19 mouse cellular contexts compared by ENCODE assay signal in genomic region chr5:16700546-16700945, GRCm38 (mm10).
DNase-seq lines count a peak whose midpoint lies in the region; ATAC-seq and TF ChIP-seq lines count a peak whose summit lies in the region.
"Had no signal": no experiment of that assay in that cellular context is flagged by ENCODE, and none has a peak within 500 bp of the region (broad histone marks: within the 10 kb centered on the region; RNA-seq: fewer than 3 reads in every experiment).

No protein-coding gene starts in this region.

- H3K4me3 ChIP-seq in liver, embryonic 11.5 days (ENCODE audit: low read depth, low read length), result no peak overlapping the region
- H3K4me3 ChIP-seq in liver, embryonic 15.5 days (replicated peaks), result no peak overlapping the region
- H3K4me3 ChIP-seq in layer of hippocampus, adult 2 months, result no peak overlapping the region
- H3K4me3 ChIP-seq: embryonic facial prominence, embryonic 10.5 days; forebrain, embryonic 13.5 days; heart, embryonic 10.5 days had no signal

- H3K4me2 ChIP-seq in liver, embryonic 11.5 days, result no peak overlapping the region
- H3K4me2 ChIP-seq in liver, embryonic 15.5 days, result no peak overlapping the region
- H3K4me2 ChIP-seq: forebrain, embryonic 13.5 days; hindbrain, embryonic 14.5 days had no signal

- H3K9ac ChIP-seq in liver, embryonic 11.5 days (ENCODE audit: low read depth, low read length), result no peak overlapping the region
- no peak overlapping the region for H3K9ac ChIP-seq in liver, embryonic 15.5 days
- H3K9ac ChIP-seq: forebrain, embryonic 13.5 days; forebrain, postnatal 0 days; hindbrain, embryonic 14.5 days had no signal

- no peaks in the 10 kb centered on the region for H3K36me3 ChIP-seq in liver, embryonic 11.5 days (ENCODE audit: control insufficient read depth, insufficient read depth, low read length)
- no peaks in the 10 kb centered on the region for H3K36me3 ChIP-seq in liver, embryonic 15.5 days (replicated peaks)
- H3K36me3 ChIP-seq: embryonic facial prominence, embryonic 10.5 days; heart, embryonic 10.5 days had no signal

- ATAC-seq in liver, embryonic 11.5 days (replicated peaks; ENCODE audit: low FRiP score), result peak; percentile 36; the same call in 1 of the 2 replicates
- peak; percentile 87 for ATAC-seq in liver, embryonic 15.5 days (ENCODE audit: insufficient read depth)
- ATAC-seq in frontal cortex, adult (ENCODE audit: low TSS enrichment), result no peak
- ATAC-seq: forebrain, embryonic 13.5 days; forebrain, postnatal 0 days had no signal

- H3K9me3 ChIP-seq in liver, embryonic 11.5 days (ENCODE audit: control insufficient read depth, low read length), result no peaks in the 10 kb centered on the region
- no peaks in the 10 kb centered on the region for H3K9me3 ChIP-seq in liver, embryonic 15.5 days (replicated peaks)
- H3K9me3 ChIP-seq: forebrain, embryonic 13.5 days had no signal

- H3K27ac ChIP-seq in liver, embryonic 11.5 days (ENCODE audit: low read depth, low read length), result no peak overlapping the region
- no peak overlapping the region for H3K27ac ChIP-seq in liver, embryonic 15.5 days (replicated peaks)
- no peak overlapping the region for H3K27ac ChIP-seq in layer of hippocampus, adult 2 months
- H3K27ac ChIP-seq: embryonic facial prominence, embryonic 10.5 days; forebrain, embryonic 13.5 days; heart, embryonic 10.5 days; hindbrain, embryonic 14.5 days had no signal

- no peaks in the 10 kb centered on the region for H3K4me1 ChIP-seq in liver, embryonic 11.5 days (replicated peaks; ENCODE audit: control insufficient read depth, insufficient read depth, low read length)
- no peaks in the 10 kb centered on the region for H3K4me1 ChIP-seq in liver, embryonic 15.5 days (replicated peaks)
- H3K4me1 ChIP-seq: embryonic facial prominence, embryonic 10.5 days; forebrain, embryonic 13.5 days; heart, embryonic 10.5 days had no signal

- WGBS in liver, embryonic 11.5 days, result 21% methylated on average over 1 of the region's 1 CpGs
- WGBS in liver, embryonic 15.5 days (ENCODE audit: insufficient replicate concordance), result 16% methylated on average over 1 of the region's 1 CpGs

- H3K27me3 ChIP-seq in liver, embryonic 11.5 days (replicated peaks; ENCODE audit: control insufficient read depth, insufficient read depth, low read length), result no peaks in the 10 kb centered on the region
- H3K27me3 ChIP-seq in liver, embryonic 15.5 days, result no peaks in the 10 kb centered on the region
- H3K27me3 ChIP-seq: CH12.LX; forebrain, embryonic 13.5 days had no signal

- DNase-seq in c-Kit-negative CD71-positive TER-119-positive erythroid progenitor cells, embryonic 14.5 days (ENCODE audit: low read depth, low spot score), result peak; percentile 3
- DNase-seq in liver, embryonic 11.5 days (ENCODE audit: low spot score), result no peak
- no peak for DNase-seq in layer of hippocampus, adult 2 months (ENCODE audit: low spot score in 2 of 2)
- DNase-seq in embryo, embryonic 10 days (ENCODE audit: low spot score), result no peak
- DNase-seq: adrenal gland, adult 2 months; adrenal gland, postnatal 25 days; cerebellum, adult 11-12 months; cerebellum, adult 9-10 months; cerebellum, postnatal 25 days; forebrain, postnatal 0 days; heart, adult 18-20 months; heart, postnatal 10 days had no signal

- TF ChIP-seq CTCF in layer of hippocampus, adult 2 months (conservative IDR thresholded peaks at IDR 0.05), result no peak
